Mouse (Mus musculus): ENCODE measurements around the gene 4931414P19Rik.
A peak's percentile ranks its signal among the peaks of the same experiment; 100 is the strongest.

Gene 4931414P19Rik

DNA sequence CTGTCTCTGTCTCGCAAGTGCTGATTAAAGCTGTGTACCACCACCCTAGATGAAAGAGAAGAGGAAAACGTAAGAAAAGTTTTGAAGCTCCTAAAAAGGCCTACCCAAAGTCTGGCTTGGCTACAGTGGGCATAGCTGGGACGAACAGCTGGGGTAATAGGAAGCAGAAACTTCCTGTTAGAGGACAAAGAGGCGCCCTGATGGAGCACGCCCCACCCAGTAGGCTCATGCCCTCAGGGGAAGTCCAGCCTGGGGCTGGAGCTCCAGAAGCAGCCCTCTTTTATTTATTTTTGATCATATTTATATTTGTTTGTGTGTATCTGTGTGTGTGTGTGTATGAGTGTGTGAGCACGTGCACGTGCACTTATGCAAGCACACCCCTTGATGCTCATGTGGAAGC, 26.2 kb downstream of the 4931414P19Rik start:
- peak; percentile 96 for DNase-seq

DNA sequence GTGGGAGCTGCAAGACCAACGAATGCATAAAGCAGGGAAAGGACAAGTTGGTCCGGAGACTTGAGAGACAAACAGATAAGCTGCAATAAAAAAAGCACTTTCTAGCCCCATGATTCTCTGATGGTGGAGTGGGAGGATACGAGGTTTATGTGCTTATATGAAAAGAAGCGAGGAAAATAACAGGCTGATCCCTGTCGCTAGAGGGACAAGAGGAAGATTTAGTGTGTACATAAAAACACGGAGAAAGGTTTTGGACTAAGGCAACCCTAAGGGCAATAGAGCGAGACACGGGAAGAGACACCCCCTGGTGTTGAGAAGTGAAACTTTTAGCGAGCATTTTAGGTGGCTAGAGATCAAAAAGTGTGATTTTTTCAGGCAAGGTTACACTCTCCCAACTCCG, 27.7 kb downstream of the 4931414P19Rik start:
- DNase-seq: no peak

DNA sequence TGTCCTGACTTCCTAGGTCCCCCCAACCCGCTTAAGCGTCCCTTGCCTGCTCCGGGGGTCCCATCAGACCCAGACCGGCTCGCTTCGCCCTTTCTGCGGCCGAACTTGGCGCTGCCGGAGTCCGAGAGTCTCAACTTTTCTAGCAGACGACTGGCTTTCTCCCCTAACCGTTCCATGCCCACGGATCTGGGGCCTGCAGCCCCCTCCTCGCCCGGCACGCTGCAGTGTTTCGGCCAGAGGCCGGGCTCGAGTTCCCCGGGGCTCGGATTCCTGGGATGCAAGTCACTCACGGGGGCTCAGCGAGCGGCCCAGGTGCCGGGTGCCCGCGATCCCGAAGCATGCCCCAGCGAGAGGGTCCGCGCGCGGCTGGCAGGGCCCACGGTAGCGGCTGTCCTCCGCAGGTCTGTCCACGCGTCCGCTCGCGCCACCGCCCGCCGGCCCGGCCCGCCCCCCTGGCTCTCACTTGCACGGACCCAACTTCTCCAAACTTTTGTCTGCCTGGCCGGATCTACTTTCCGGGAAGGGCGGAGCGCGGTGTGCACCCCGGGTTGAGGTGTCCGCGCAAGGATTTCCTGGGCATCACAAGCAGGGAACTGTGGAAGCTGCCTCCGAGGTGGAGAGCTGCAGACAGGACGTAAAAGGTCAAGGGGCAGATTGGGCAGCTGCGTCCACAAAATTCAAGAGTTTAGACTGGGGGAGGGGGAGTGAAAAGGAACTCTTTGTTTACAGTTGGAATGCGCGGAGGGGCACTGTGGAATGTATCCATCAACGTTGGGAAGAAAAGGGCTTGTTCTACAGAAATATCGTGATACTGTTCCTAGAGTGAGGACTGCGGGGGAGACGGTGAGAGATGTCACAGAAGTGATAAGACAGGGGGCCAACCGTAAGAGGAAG, 28.5 kb downstream of the 4931414P19Rik start, which contains the start of gene Ajuba:
TSS of gene Ajuba (minus strand) at position 470 of the 894 bp plus-strand sequence.
- DNase-seq: peak; percentile 99

DNA sequence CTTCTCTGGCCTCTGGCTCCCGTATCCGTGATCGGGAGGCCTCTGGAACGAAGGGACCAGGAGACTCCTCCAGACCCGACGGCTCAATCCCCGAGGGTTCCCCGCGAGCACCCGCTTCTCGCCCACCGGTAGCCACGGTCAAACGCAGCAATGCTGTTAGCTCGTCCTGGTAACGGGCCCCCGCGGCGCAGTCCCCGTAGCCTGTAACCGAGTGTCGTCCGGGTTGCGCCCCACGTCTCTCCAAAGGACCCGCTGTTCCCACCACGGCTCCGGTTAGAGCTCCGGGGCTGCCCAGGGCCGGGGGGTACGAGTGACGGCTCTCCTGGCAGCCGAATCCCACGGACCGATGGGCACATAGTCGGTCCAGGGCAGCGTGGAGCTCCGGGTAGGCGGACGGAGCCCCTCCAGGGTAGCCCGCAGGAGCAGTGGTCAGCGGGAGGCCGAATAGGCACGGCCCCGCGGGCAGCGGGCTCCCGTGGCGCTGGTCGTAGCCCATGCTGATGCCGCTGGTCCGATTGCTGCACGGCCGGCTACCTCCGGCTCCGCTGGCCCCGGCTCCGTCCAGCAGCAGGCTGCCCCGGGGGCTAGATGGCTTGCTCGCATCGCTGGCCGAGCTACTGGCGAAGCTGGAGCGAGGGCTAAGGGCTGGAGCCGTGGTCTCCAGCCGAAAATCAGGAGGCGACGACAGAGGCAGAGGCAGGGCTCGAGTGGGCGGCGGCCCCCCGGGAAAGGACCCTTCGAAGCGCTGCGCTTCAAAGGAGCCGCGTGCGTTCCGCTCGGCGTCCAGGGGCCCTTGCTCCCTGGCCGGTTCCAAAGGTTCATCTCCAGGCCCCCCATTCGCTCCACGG, 29.3 kb downstream of the 4931414P19Rik start:
- DNase-seq: peak; percentile 94

DNA sequence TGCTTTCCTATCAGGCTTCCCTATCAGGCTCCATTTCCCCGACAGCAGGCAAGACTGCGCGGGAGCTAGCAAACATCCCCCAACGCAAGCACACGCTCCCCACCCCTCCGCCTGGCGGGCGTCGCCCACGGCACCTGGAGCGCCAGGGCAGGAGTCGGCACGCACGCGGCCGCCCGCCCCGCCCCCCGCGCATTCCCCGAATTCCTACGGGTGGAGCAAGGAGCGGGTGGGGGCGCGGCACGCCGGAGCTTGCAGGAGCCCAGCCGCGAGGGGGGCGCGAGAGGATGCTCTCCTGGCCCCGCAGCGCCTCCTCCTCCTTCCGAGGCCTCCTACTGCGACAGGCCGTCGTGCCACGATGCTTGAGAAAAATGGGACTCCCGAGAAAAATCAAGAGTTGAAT, 30.2 kb downstream of the 4931414P19Rik start:
- DNase-seq: peak; percentile 96

DNA sequence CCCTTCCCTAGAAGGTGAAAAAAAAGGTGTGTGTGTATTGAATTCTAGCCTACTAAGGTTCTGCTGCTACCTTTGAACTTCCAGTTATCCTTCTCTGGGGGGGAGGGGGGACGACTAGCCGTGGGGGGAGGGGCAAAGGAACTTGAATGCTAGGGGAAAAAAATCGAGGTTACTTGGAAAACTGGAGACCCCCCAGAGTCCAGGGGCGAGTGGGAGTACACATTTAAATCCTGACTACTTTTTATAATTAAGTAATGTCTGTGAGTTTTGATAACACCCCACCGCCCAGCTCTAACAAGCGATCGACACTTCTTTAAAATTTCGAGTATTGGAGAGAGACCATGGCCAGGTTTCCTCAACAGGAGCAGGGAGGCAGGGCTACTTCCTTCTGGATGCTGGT, 30.8 kb downstream of the 4931414P19Rik start:
- peak; percentile 71 for DNase-seq

DNA sequence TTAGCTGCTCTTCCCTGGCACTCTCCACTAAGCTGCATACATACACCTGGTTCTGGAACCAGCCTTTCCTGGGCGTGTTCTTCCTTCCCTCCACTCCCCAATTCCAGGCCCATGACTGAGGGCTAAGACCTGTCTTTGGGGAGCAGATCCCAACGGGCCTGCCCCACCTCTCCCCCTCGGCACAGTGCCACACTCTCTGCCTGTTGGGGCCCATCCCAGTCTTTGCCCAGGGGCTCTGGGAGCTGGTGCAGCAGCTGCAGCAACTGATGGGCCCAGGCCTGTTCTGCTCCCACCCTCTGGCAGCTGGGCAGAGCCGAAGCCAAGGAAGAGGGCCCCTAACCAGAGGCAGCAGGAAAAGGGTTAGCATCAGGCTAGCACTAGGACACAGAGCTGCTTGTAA, 31.5 kb downstream of the 4931414P19Rik start:
- DNase-seq: peak; percentile 94

DNA sequence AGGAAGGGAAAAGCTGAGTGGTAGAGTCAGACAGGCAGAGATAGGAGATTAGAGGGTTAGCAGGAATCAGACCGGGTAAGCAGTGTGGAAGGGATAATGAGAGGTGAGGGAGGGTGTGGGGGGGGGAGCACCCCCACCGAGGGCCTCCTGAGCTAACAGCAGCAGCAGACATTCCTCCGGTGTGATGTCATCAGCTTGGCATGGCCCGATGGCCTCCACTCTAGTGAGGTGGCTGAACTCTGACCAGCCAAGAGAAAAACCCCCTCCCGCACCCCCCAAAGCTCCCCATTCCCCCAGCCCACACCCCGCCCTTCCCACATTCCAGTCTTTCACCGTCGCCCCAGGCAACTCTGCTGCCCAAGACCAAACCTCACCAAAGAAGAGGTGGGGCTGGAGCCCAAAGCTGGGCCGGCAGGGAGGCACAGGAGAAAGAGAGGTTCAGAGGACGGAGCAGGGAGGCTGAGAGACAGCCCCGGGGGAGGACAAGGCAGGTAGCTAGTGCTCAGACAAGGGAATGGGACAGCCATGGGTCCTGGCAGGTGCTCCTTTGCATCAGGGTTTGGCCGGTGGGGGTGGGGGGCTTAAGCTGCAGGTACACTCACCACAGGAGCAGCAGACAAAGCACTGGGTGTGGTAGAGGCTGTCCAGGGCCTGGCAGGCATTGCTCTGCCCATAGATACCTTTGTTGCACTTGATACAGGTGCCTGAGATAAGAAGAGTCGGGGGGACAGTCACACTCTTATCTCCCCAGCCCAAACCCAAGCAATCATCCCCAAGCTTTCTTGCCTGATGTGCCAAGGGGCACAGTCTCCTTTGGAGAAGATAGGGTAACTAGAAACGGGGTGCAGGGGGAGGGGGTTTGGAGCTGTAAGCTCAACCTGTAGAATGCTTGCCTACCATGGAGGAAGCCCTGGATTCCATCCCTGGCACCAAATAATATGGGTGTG, 32.7 kb downstream of the 4931414P19Rik start:
- DNase-seq: peak; percentile 94

DNA sequence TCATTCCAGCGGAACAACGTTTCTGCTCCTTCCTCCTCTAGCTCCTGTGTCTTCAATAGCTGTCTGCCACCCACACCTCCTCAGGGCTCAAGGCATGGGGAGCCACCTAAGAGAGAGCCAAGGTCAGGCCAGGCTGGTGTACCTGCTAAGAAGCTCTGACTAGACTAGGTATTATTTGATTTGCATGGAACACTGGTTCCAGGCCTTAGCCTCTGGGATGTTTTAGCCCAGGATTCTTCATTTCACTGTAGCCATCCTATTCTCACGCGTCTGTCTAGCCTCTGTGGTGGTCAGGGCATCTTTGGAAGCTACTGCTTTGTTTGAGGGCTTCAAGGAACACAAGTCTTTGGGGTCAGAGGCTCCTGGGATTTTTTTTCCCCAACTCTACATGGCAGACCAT, 33.7 kb downstream of the 4931414P19Rik start:
- peak; percentile 83 for DNase-seq

DNA sequence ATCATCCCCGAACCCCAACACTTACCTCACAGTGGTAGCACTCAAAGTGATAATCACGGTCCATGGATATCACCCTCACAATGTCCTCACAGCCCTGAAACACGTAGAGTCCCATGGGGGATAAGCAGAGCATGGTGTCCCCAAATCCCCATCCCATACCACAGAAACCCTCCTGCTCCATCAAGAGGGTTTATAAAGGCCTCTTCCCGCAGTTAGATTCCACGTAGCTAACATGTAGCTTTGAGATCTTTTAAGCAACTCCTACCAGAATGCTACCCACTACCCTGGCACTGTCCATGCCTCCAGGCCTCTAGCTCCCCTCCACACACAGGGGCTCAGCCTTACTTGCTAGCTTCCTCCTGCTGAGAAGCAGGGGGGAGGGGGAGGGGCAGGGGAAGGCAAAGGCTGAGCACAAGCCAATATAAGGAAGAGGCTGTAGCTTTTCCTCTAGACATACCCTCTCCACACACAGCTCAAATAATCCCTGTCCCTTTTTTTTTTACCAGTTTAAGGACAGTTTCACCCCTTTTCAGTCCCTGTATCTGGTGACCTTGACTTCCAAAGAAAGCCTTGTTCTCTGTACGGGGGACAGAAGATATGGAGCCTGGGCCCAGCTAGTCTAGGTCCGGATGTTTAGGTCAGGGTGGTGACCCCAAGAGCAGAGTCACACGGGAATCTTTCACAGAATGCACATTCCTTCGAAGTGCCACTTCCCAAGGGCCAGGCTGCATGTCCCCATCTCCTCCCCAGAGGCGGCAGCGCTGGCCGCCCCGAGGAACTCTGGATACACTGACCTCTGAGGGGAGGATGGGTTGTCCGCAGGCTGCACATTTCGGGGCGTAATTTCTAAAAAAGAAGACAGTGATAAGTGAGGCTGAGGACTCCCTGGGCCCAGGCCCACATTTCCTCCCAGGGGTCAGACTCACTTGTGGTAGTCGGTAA, 36.1 kb downstream of the 4931414P19Rik start:
- DNase-seq: peak; percentile 97

DNA sequence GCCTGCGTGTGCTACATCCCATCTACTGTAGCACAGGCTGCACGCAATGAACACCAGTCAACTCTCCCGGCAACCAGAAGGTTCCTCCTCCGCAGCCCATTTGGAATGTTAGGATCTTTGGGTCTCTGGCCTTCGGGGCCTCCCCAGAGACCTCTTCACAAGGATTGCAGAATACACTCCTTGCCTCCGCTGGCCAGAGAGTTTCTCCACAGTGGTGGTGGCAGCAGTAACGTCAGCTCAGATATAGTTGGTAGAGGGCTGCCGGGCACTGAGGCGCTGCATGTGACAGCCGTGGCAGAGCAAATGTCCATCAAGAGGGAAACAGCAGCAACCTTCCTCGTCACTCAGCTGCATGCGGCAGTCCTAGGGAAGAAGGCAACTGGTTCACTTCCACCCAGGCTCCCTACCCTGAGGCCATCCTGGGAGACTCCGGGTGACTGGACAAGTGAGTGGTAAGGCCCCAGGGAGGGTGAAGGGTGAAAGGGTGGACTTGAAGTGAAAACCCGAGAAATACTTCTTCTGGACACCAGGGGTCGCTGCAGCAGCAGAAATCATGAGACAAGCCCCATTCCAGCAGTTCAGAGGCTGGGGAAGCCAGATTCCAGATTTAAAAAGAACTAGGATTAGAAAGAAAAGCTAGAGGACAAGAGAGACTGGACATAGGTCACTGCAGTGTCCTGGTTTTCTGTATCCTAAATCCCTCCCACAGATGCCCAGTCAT, 36.9 kb downstream of the 4931414P19Rik start:
- DNase-seq: peak; percentile 97

DNA sequence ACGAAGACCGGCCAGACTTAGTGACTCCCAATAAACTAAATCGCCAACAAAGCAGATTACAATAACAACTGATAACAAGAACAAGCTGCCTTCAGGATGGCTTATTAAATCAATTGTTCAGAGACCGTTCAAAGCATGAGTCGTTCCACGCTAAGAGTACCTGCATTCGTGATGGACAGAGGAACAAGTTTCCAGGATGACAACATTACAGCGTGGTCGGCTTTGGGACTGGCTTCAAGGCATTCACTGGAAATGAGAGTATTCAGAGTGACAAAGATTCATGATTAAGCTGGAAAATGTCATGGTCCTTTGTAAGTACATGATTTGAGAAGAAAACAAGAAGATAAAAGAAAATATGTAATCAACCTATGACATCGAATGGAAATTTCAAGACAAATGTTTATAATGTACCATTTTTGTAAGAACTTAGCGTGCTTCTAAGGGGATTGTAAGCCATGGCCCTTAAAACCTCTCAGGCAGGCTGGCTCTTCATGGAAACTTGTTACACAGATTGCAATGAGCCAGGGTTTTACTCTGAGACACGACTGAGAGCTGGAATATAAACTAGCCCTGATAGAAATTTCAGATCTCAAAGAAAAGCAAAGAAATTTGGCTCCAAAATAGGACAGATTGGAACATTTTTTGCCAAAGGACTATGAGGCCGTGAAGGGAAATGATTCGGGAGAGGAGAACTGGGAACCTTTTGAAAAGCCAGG, 45.1 kb downstream of the 4931414P19Rik start:
- DNase-seq: no peak

DNA sequence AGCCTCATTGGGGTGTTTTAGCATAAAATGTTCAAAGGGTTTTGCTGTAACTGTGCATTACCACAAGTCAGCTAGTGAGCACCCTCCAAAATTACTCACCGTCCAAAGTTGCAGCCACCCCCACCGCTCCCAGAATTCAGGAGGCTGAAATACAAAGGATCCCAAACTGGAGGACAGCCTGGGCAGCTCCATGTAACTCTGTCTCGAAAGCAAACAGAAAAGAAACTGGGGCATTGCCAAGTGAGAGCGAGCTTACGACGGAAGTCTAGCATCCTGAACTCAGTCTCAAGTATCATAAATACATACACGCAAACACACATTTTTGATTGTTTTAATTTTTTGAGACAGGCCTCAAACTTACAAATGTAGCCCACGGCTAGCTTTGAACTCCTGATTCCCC, 48.5 kb downstream of the 4931414P19Rik start:
- peak; percentile 74 for DNase-seq

DNA sequence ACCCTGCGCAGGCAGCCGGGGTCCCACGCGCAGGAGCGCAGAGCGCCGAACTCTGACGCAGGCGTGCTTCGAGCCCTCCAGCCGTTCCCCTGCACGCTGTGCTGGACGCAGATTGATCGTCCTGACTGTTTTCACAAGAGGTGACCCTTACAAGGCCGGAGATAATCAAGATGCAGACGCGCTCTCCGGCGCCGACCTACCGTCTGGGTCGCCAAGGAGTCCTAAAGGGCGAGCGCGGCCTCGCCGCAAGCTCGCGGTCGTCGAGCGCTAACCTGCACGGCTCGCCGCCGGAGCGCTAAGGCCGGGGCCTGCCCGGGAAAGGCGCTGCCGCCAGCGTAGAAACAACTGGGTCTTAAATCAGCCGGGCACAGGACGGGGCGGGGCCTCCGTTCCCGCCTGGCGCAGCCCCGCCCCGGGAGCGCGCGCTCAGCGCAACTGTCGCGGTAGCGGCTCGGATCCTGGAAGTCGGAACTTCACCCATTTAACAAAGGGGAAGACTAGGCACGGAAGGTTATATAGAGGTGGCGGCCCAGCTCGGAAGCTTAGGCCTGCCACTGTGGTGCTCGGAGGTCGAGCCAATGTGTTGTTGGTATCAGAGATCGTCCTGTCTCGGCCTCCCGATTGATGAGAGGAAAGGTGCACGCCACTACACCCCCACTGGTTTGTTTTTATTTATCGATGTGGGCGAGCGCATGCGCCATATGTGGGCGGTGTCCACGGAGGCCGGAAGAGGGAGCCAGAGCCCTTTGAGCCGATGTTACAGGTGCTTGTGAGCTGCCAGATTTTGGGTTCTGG, 51.6 kb downstream of the 4931414P19Rik start, which contains the start of gene Haus4:
TSS of gene Haus4 (minus strand) at position 642 of the 795 bp plus-strand sequence.
- DNase-seq: peak; percentile 99

DNA sequence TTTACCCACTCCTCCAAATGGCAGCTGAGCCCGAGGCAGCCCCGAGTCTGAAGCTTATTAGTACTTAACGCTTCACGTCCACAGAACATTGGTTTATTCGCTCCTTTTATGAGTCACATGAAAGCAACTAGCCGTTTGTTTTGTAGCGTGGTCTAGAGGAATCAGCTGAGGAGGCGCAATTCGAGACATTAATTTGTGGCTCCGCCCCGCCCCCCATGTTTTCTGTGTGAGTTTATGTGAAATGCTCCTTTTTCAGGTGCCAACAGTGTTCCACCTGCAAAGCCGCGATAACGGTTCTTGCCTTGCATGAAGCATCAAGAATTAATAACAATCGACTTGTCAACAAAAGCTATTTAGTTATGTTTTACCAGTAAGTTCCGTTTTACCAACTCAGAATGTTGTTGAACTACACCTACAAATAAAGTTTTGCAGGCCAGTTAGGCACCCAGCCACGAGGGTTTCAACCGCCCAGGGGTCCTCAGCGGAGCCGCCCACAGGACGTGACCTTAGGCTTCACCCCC, 52.3 kb downstream of the 4931414P19Rik start:
- DNase-seq: no peak

DNA sequence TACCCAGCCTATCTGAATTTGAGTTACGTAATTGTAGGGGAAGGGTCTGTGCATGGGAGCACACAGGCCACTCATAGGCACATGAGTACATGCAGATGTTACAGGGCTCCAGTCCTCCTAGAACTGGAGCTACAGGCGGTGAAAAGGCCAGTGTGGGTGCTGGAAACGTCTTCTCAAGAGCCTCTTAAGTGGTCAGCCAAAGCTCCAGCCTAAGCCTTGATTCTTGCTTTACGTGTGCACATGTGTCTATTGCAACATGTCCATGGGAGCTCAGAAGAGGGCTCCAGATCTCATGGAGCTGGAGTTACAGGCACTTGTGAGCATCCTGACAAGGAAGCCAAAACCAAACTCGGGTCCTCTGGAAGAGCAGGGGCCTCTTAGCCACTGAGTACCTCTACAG, 61.1 kb downstream of the 4931414P19Rik start:
- no peak for DNase-seq

DNA sequence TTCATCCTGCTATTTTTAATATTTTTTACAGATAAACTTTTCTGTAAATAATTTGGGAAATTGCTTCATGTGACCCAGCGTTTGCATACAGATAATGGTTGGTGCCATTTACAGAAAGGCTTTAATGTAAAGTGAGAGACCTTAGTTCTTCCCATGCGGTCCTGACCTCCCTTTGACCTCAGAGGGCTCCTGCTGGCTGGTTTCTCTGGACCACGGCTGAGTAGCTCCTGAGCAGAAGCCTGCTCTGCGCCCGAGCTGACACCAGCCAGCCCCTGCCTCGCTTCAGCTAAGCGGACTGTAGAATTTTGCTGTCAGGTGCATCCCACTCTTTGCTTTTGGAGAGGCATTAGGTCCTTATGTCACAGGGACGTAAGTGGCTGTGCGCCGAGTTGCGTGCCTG, 65.0 kb downstream of the 4931414P19Rik start:
- no peak for DNase-seq

DNA sequence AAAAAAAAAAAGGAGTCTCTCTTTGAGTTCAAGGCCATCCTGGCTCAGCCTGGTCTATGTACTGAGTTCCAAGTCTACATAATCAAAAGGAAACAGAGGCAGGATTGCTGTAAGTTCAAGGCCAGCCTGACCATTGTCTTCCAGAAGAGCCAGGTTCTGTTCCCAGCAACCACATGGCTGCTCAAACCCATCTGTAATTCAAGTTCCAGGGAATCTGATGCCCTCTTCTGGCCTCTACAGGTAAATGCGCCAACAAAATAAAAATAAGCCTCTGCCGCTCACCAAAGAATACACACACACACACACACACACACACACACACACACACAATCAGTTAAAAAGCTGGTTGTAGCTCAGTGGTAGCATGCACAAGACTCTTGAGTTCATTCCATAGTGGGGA, 67.2 kb downstream of the 4931414P19Rik start:
- no peak for DNase-seq

Measured in heart, adult 11 months (tissue).